Mouse (Mus musculus) liver, embryonic 14.5 days (tissue): ENCODE data around the gene Adssl1. TPM values are rescaled to one million over a fixed set of nuclear protein-coding genes. Genes with fewer than 3 reads are reported as not detected.
A peak's percentile ranks its signal among the peaks of the same experiment; 100 is the strongest.

Experiments
- ATAC-seq: fragments of 200-750 bp; cut with Nextera tagmentation; 2 replicates; pipeline ENCODE4 v1.8.0; 2017; ENCODE audit warnings: moderate number of reproducible peaks, mild to moderate bottlenecking, moderate library complexity; ENCODE audit not compliant: insufficient read depth
- DNase-seq, 3 experiments: peaks; one replicate each; pipeline ENCODE4 v3.0.0-alpha.2; 2012 to 2013; ENCODE audit warnings: low read depth in 3 of 3, low spot score in 3 of 3
- H3K27ac ChIP-seq: fragments of 300-500 bp; sonication (generic); 2 replicates; pipeline ENCODE4 v1.5.1; 2014; ENCODE audit warnings: moderate library complexity, mild to moderate bottlenecking, control low read depth, inconsistent platforms
- H3K27me3 ChIP-seq: fragments of 300-500 bp; sonication (generic); 2 replicates; pipeline ENCODE4 v1.6.1; 2014; ENCODE audit warnings: mild to moderate bottlenecking, low read length, moderate library complexity; ENCODE audit not compliant: control insufficient read depth, insufficient read depth
- H3K36me3 ChIP-seq: fragments of 300-500 bp; sonication (generic); replicated peaks from 2 replicates; pipeline ENCODE4 v1.6.1; 2014; ENCODE audit warnings: low read depth; ENCODE audit not compliant: control insufficient read depth, insufficient read depth
- H3K4me1 ChIP-seq, 2 experiments: fragments of 200-500 bp in 1 of 2; fragments of 300-500 bp in 1 of 2; sonication (generic) in 1 of 2; replicated peaks; 2 replicates each; pipeline ENCODE4 v1.6.1; 2012 to 2014; ENCODE audit warnings: antibody characterized with exemption in 1 of 2, inconsistent platforms in 1 of 2, low read length in 1 of 2; ENCODE audit not compliant: control insufficient read depth in 2 of 2, insufficient read depth in 2 of 2
- H3K4me2 ChIP-seq: fragments of 300-500 bp; sonication (generic); 2 replicates; pipeline ENCODE4 v1.6.1; 2014; ENCODE audit warnings: low read depth, mild to moderate bottlenecking, control low read depth, moderate library complexity
- H3K4me3 ChIP-seq, 2 experiments: fragments of 200-500 bp in 1 of 2; fragments of 300-500 bp in 1 of 2; sonication (generic) in 1 of 2; 2 replicates each; pipeline ENCODE4 v1.5.1; 2012 to 2014; ENCODE audit warnings: low read depth in 2 of 2, low read length in 2 of 2, mild to moderate bottlenecking in 2 of 2, control low read depth in 1 of 2, inconsistent platforms in 1 of 2, moderate library complexity in 1 of 2; ENCODE audit not compliant: insufficient read depth in 1 of 2
- H3K9ac ChIP-seq: fragments of 300-500 bp; sonication (generic); replicated peaks from 2 replicates; pipeline ENCODE4 v1.6.1; 2014; ENCODE audit warnings: mild to moderate bottlenecking, control low read depth, moderate library complexity
- H3K9me3 ChIP-seq: fragments of 300-500 bp; sonication (generic); 2 replicates; pipeline ENCODE4 v1.6.1; 2016; ENCODE audit warnings: low read length, mixed read lengths; ENCODE audit not compliant: control insufficient read depth
- CTCF ChIP-seq: IDR thresholded peaks from 2 replicates; pipeline ENCODE4 v1.5.1; 2016; ENCODE audit warnings: antibody characterized with exemption, low read depth, control low read depth
- EP300 ChIP-seq: IDR thresholded peaks from 2 replicates; pipeline ENCODE4 v1.6.1; 2016; ENCODE audit warnings: antibody characterized with exemption, low read depth
- WGBS: fragments of 180-500 bp; shearing (Covaris S2); extraction: QIAGEN DNeasy Blood & Tissue Kit; methylation state at CpG from one replicate; pipeline ENCODE4 v1.1.7; 2014; ENCODE audit not compliant: insufficient replicate concordance; 5-methylcytosine and 5-hydroxymethylcytosine counted together
- polyA plus RNA-seq, 2 experiments: library from polyadenylated mRNA; depleted of rRNA in 1 of 2; stranded (reverse) in 1 of 2; unstranded in 1 of 2; fragments of >200 nt; fragmentation: Nextera tagmentation in 1 of 2; extraction: Ambion mirVana in 1 of 2; gene quantifications; 2 replicates each; pipeline versions ENCODE4 v1.2.1 to v1.2.3; 2012 to 2014

Adssl1 gene
- polyA plus RNA-seq, 2 experiments: 5.4 to 8.5 TPM

DNA sequence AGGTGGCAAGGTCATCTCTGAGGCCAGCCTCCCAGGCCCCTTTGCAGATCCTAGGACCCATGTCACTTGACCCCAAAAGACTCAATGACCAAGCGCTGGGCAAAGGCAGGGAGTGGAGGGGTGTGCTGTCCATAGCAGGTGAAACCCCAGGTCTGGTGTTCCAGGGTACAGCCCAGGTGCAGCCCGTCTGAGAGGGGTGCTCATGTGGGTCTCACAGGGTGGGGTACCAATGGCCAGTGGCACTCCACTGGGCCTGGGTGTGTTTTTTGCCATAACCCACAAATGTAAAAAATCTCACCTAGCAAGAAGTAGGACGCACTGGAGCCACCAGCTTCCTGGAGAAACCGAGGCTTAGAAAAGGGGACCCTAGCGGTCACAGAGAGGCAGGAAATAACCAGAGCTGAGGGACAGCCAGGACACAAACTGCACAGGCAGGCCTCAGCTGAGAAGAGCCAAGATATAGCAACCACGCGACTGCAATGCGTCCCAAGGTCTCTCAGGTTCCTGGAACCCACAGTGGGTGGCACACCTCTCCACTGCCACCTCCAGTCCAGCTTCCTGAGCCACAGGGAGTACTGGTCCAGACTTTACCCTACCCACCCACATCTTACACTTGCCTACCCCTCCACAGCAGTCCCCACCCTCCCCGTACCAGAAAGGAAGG, 46.2 kb downstream of the Adssl1 start:
- no peak overlapping the region for H3K27ac ChIP-seq
- no peaks in the 10 kb centered on the region for H3K9me3 ChIP-seq
- no peak overlapping the region for H3K9ac ChIP-seq
- no peak overlapping the region for H3K4me3 ChIP-seq
- ATAC-seq (no peak), DNase-seq (no peak)
- no peaks in the 10 kb centered on the region; the same call in none of the 2 replicates for H3K36me3 ChIP-seq
- H3K4me2 ChIP-seq: no peak overlapping the region
- WGBS: 77% methylated on average over 9 of the region's 9 CpGs
- TF ChIP-seq CTCF (no peak), EP300 (no peak)
- H3K27me3 ChIP-seq: no peaks in the 10 kb centered on the region
- H3K4me1 ChIP-seq: peaks cover 0 to under 1% of the 10 kb centered on the region in 2 experiments; a peak in 1 of 4 replicates

DNA sequence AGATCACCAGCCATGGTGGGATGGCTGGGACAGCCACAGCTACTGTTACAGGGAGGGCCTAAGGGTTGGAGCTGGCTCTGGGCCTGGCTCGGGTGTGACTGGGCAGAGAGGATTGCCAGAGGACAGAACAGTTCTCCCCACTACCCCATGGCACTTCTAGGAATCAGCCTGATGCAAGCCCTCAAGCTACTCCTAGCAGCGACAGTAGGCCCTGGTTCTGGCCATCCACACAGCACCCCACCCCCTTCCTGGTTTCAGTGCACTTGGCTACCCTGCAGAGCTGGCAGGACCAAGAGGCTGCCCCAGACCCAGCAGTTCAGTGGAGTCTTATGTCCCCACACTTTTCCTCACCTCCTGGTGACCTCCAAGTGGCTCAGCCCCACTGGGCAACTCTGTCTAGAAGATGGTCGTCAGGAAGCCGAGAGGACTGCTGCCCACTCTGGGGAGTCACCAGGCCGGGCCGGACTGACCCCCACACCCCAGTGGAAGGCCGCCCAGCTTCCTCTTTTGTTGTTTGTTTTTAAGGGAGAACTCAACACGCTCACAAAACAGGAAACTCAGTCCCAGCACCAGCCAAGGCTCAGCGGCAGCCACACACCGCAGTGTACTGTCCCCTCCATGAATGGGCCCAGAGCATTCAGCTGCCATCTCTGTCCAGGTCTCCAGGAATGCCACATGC, 47.9 kb downstream of the Adssl1 start:
- WGBS: 52% methylated on average over 10 of the region's 10 CpGs
- TF ChIP-seq EP300 (no peak), CTCF (no peak)
- H3K4me3 ChIP-seq: no peak overlapping the region
- H3K36me3 ChIP-seq: no peaks in the 10 kb centered on the region; the same call in 1 of the 2 replicates
- no peak overlapping the region for H3K4me2 ChIP-seq
- peaks cover 8 to 10% of the 10 kb centered on the region in 2 experiments; a peak in 3 of 4 replicates for H3K4me1 ChIP-seq
- H3K27me3 ChIP-seq: no peaks in the 10 kb centered on the region
- ATAC-seq (no peak), DNase-seq (no peak)
- no peak overlapping the region for H3K9ac ChIP-seq
- no peak overlapping the region for H3K27ac ChIP-seq
- H3K9me3 ChIP-seq: no peaks in the 10 kb centered on the region

DNA sequence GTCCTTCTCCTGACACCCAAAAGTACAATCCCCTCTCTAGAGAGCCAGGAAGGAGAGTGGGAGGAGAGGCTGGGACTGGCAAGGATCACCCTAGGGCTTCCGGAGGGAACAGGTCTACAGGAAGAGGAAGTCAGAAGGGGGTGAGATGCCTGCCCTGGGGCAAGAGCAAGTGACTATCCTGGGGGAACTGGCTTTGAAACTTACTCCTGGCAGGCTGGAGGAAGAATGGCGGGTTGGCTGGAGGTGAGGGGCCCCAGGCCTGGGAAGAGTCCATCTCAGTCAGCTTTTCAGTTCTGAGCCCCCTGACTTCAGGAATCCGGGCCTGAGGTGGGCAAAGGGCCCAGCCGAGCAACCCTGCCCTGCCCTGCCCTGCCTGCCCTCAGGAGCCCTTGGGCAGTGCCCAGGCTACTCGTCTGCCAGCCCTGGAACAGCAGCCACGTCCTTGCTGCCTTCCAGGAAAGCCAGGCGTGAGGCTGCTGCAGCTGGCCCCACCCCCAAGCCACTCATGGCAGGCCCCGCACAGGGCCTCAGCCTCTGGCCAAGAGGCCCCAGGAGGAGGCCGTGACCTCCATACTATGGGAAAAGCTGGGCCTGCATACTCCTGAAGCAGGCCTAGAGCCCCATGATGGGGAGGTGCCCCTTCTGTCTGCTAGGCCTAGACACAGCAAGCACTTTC, 51.0 kb downstream of the Adssl1 start:
- no peak overlapping the region for H3K27ac ChIP-seq
- DNase-seq (no peak), ATAC-seq (no peak)
- TF ChIP-seq EP300 (no peak), CTCF (no peak)
- peaks cover 23 to 24% of the 10 kb centered on the region in 2 experiments for H3K4me1 ChIP-seq
- H3K27me3 ChIP-seq: no peaks in the 10 kb centered on the region
- H3K4me2 ChIP-seq: peak overlapping the region; percentile 3; the same call in 1 of the 2 replicates
- no peak overlapping the region for H3K4me3 ChIP-seq
- H3K36me3 ChIP-seq: no peaks in the 10 kb centered on the region; the same call in 1 of the 2 replicates
- no peaks in the 10 kb centered on the region for H3K9me3 ChIP-seq
- H3K9ac ChIP-seq: no peak overlapping the region
- 53% methylated on average over 9 of the region's 9 CpGs for WGBS

- H3K4me1 ChIP-seq: peaks cover 23 to 24% of the 10 kb centered on the region in 2 experiments
- ATAC-seq (no peak), DNase-seq (no peak)
- no peaks in the 10 kb centered on the region for H3K9me3 ChIP-seq
- WGBS: 73% methylated on average over 7 of the region's 7 CpGs
- peaks cover under 1% of the 10 kb centered on the region; the same call in 1 of the 2 replicates for H3K27me3 ChIP-seq
- H3K9ac ChIP-seq: no peak overlapping the region
- no peak overlapping the region for H3K4me3 ChIP-seq
- no peaks in the 10 kb centered on the region; the same call in 1 of the 2 replicates for H3K36me3 ChIP-seq
- TF ChIP-seq CTCF: peak; percentile 47
- TF ChIP-seq EP300: no peak
- H3K4me2 ChIP-seq: peak overlapping the region; percentile 94
- no peak overlapping the region for H3K27ac ChIP-seq
Observed at GRCm38 (mm10) chr12:112671891-112672290, 52.0 kb downstream of the Adssl1 start.
